Mouse (Mus musculus) small intestine, adult 2 months (tissue): ENCODE measurements at regions not wholly inside any gene's neighbourhood (a gene's known extent, or its start where the extent isn't known, plus 50 kb on each side); places are given as distances from the start of the nearest gene placed in this dataset.

Experiments
- H3K27ac ChIP-seq: fragments of 200-500 bp; 2 replicates; pipeline ENCODE4 v1.5.1; 2012; ENCODE audit warnings: low read depth, low read length, control low read depth, inconsistent platforms; ENCODE audit not compliant: insufficient read depth
- H3K27me3 ChIP-seq: fragments of 200-500 bp; 2 replicates; pipeline ENCODE4 v1.6.1; 2012; ENCODE audit warnings: mild to moderate bottlenecking, moderate library complexity, low read length, inconsistent platforms; ENCODE audit not compliant: control insufficient read depth, insufficient read depth
- H3K36me3 ChIP-seq: fragments of 200-500 bp; 2 replicates; pipeline ENCODE4 v1.6.1; 2012; ENCODE audit warnings: mild to moderate bottlenecking, low read length, control low read depth, inconsistent platforms; ENCODE audit not compliant: control insufficient read depth, insufficient read depth
- H3K4me1 ChIP-seq: fragments of 200-500 bp; 2 replicates; pipeline ENCODE4 v1.6.1; 2012; ENCODE audit warnings: low read length, inconsistent platforms, mixed read lengths; ENCODE audit not compliant: control insufficient read depth, insufficient read depth, insufficient read length
- H3K4me3 ChIP-seq: fragments of 200-500 bp; 2 replicates; pipeline ENCODE4 v1.5.1; 2012; ENCODE audit warnings: low read depth, mild to moderate bottlenecking, control low read depth, inconsistent platforms, low read length, moderate library complexity
- CTCF ChIP-seq: fragments of 200-500 bp; IDR thresholded peaks from 2 replicates; pipeline ENCODE4 v1.5.1; 2012; ENCODE audit warnings: low read depth, mild to moderate bottlenecking, control low read depth, inconsistent platforms, low read length, moderate library complexity, mixed read lengths; ENCODE audit not compliant: insufficient replicate concordance, insufficient read length; ENCODE audit errors: extremely low read depth
- POLR2A ChIP-seq: fragments of 200-500 bp; IDR thresholded peaks from 2 replicates; pipeline ENCODE4 v1.6.1; 2012; ENCODE audit warnings: low read depth, mild to moderate bottlenecking, control low read depth, inconsistent platforms, low read length, moderate library complexity
- WGBS: fragments of 180-500 bp; shearing (Covaris S2); methylation state at CpG from one replicate; pipeline ENCODE4 v1.1.7; 2018; 5-methylcytosine and 5-hydroxymethylcytosine counted together

- Histone ChIP-seq H3K27me3 (no peaks in the 10 kb centered on the region), H3K27ac (no peak overlapping the region), H3K4me3 (no peak overlapping the region), H3K4me1 (no peaks in the 10 kb centered on the region), H3K36me3 (no peaks in the 10 kb centered on the region)
- WGBS = 78% methylated on average over 2 of the region's 2 CpGs
- TF ChIP-seq POLR2A (no peak), CTCF (no peak)
Measured at GRCm38 (mm10) chr3:36328927-36329326, 106.8 kb upstream of the Qrfpr start.

GRCm38 (mm10) chr3:36318635-36319034 lies 96.5 kb upstream of the Qrfpr start:
- Histone ChIP-seq H3K4me1 (no peaks in the 10 kb centered on the region), H3K36me3 (no peaks in the 10 kb centered on the region), H3K4me3 (no peak overlapping the region), H3K27me3 (no peaks in the 10 kb centered on the region), H3K27ac (no peak overlapping the region)
- TF ChIP-seq POLR2A = no peak
- TF ChIP-seq CTCF = no peak

- TF ChIP-seq POLR2A (no peak), CTCF (no peak)
Measured at GRCm38 (mm10) chr3:36311337-36311736, 89.2 kb upstream of the Qrfpr start.

GRCm38 (mm10) chr3:36310642-36311267 lies 88.6 kb upstream of the Qrfpr start:
- 10% methylated on average over 9 of the region's 9 CpGs for WGBS
- H3K27me3 ChIP-seq = no peaks in the 10 kb centered on the region; the same call in 1 of the 2 replicates
- H3K4me1 ChIP-seq = no peaks in the 10 kb centered on the region
- TF ChIP-seq CTCF (no peak), POLR2A (no peak)
- no peak overlapping the region for H3K4me3 ChIP-seq
- no peak overlapping the region for H3K27ac ChIP-seq
- no peaks in the 10 kb centered on the region for H3K36me3 ChIP-seq

More at GRCm38 (mm10) chr3:36311337-36311736, 89.2 kb upstream of the Qrfpr start:
- Histone ChIP-seq H3K4me1 (no peaks in the 10 kb centered on the region), H3K27ac (no peak overlapping the region), H3K27me3 (no peaks in the 10 kb centered on the region; the same call in 1 of the 2 replicates), H3K4me3 (no peak overlapping the region), H3K36me3 (no peaks in the 10 kb centered on the region)
- 26% methylated on average over 3 of the region's 3 CpGs for WGBS

- no peak for TF ChIP-seq CTCF
- TF ChIP-seq POLR2A = no peak
- Histone ChIP-seq H3K27ac (no peak overlapping the region), H3K4me1 (no peaks in the 10 kb centered on the region), H3K4me3 (no peak overlapping the region), H3K27me3 (no peaks in the 10 kb centered on the region), H3K36me3 (no peaks in the 10 kb centered on the region)
- 59% methylated on average over 3 of the region's 3 CpGs for WGBS
Measured at GRCm38 (mm10) chr3:36296792-36297191, 74.7 kb upstream of the Qrfpr start.

- WGBS = 92% methylated on average over 4 of the region's 4 CpGs
- no peak overlapping the region for H3K27ac ChIP-seq
- TF ChIP-seq CTCF (no peak), POLR2A (no peak)
- no peak overlapping the region for H3K4me3 ChIP-seq
- no peaks in the 10 kb centered on the region for H3K4me1 ChIP-seq
- H3K27me3 ChIP-seq = no peaks in the 10 kb centered on the region
- no peaks in the 10 kb centered on the region for H3K36me3 ChIP-seq
Measured at GRCm38 (mm10) chr3:36291971-36292370, 69.9 kb upstream of the Qrfpr start.

- 40% methylated on average over 5 of the region's 5 CpGs for WGBS
- H3K27me3 ChIP-seq = no peaks in the 10 kb centered on the region
- no peaks in the 10 kb centered on the region for H3K36me3 ChIP-seq
- no peak overlapping the region for H3K4me3 ChIP-seq
- H3K4me1 ChIP-seq = no peaks in the 10 kb centered on the region
- H3K27ac ChIP-seq = no peak overlapping the region
- TF ChIP-seq CTCF = no peak
- no peak for TF ChIP-seq POLR2A
Measured at GRCm38 (mm10) chr3:36284066-36284465, 62.0 kb upstream of the Qrfpr start.
